In the genomic region with DNA sequence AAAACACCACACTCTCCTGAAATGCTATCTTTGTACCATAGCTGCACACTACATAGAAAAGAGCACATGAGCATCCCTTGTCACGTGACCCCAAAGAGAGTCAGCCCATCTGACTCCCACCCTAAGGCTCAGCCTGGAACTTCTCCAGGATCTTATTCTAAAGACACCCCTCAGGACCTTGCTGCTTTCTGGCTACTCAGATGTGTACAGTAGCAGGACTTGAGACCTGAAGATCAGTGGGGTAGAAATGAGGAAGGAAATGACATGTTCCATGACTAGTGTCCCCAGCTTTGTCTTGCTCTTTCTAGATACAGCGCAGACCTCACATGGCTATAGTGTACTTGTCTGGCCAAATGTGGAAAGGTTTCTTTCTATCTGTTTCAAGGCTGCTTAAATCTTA, we compare ENCODE assay signal across 1 mouse cellular context.
A peak's percentile ranks its signal among the peaks of the same experiment; 100 is the strongest.
TF ChIP-seq lines count a peak whose summit lies in the region.

No protein-coding gene starts in this region.

TF ChIP-seq in MEL, 35 proteins besides CTCF, POLR2A, EP300 and RAD21 (continued from another document):
- no peak for TF ChIP-seq KAT2A (conservative IDR thresholded peaks at IDR 0.05; ENCODE audit: low read depth, low read length)
- TF ChIP-seq BHLHE40 (IDR thresholded peaks at IDR 0.05; ENCODE audit: borderline replicate concordance, low read depth, low read length), result peak; percentile 80; the same call in 1 of the 2 replicates
- no peak for TF ChIP-seq GABPA (IDR thresholded peaks at IDR 0.05; ENCODE audit: low read depth, low read length)
- no peak for TF ChIP-seq MYB (IDR thresholded peaks at IDR 0.05; ENCODE audit: low read depth, low read length)
- TF ChIP-seq CHD1 (IDR thresholded peaks at IDR 0.05; ENCODE audit: low read depth, low read length), result no peak
- TF ChIP-seq NRF1 (IDR thresholded peaks at IDR 0.05; ENCODE audit: insufficient read depth, low read depth, low read length, poor library complexity, severe bottlenecking), result no peak
- TF ChIP-seq TCF12 (IDR thresholded peaks at IDR 0.05; ENCODE audit: low read depth, low read length), result no peak
- TF ChIP-seq TAL1 (IDR thresholded peaks at IDR 0.05; ENCODE audit: low read length), result peak; percentile 52
- TF ChIP-seq ZNF384 (IDR thresholded peaks at IDR 0.05; ENCODE audit: low read depth, low read length), result no peak
- no peak for TF ChIP-seq HCFC1 (IDR thresholded peaks at IDR 0.05; ENCODE audit: low read depth, low read length)
- TF ChIP-seq E2F4 (IDR thresholded peaks at IDR 0.05; ENCODE audit: borderline replicate concordance, low read depth, low read length), result peak; percentile 34; the same call in 1 of the 2 replicates
- TF ChIP-seq JUND (IDR thresholded peaks at IDR 0.05; ENCODE audit: low read depth, low read length), result no peak
- 0 out of 2 replicates have a peak, but pooled peaks have one; percentile 28 for TF ChIP-seq RCOR1 (IDR thresholded peaks at IDR 0.05; ENCODE audit: low read depth, low read length)
- no peak for TF ChIP-seq POLR2AphosphoS2 (IDR thresholded peaks at IDR 0.05; ENCODE audit: low read length)
- 0 out of 2 replicates have a peak, but pooled peaks have one; percentile 32 for TF ChIP-seq MXI1 (IDR thresholded peaks at IDR 0.05; ENCODE audit: low read depth, low read length)
- TF ChIP-seq TBP (IDR thresholded peaks at IDR 0.05; ENCODE audit: low read depth, low read length), result peak; percentile 81
- peak; percentile 27 to 69; a peak in 1 of 4 replicates for TF ChIP-seq USF2 (IDR thresholded peaks at IDR 0.05; ENCODE audit: borderline replicate concordance in 1 of 2, insufficient read depth in 1 of 2, low read depth in 1 of 2, low read length in 2 of 2)
- TF ChIP-seq SIN3A (IDR thresholded peaks at IDR 0.05; ENCODE audit: low read length), result peak; percentile 25; the same call in 1 of the 2 replicates
- TF ChIP-seq MEF2A (IDR thresholded peaks at IDR 0.05; ENCODE audit: extremely low read depth, insufficient replicate concordance, low read depth, low read length, poor library complexity, severe bottlenecking), result no peak
